Mouse (Mus musculus) heart, adult 10 weeks (tissue): ENCODE results near the gene Irf6. TPM values are rescaled to one million over a fixed set of nuclear protein-coding genes. Genes with fewer than 3 reads are reported as not detected.

Experiments
- polyA plus RNA-seq: library from polyadenylated mRNA; stranded (reverse); fragments of 350-450 nt; fragmentation: Illumina TruSeq; extraction: RNeasy Lipid Tissue Mini Kit (QIAGEN cat#74804); gene quantifications from one replicate; pipeline ENCODE4 v1.2.3, GENCODE M21; 2014; ENCODE audit warnings: low read depth, low replicate concordance

Gene Irf6
- 1.3 TPM for polyA plus RNA-seq

DNA sequence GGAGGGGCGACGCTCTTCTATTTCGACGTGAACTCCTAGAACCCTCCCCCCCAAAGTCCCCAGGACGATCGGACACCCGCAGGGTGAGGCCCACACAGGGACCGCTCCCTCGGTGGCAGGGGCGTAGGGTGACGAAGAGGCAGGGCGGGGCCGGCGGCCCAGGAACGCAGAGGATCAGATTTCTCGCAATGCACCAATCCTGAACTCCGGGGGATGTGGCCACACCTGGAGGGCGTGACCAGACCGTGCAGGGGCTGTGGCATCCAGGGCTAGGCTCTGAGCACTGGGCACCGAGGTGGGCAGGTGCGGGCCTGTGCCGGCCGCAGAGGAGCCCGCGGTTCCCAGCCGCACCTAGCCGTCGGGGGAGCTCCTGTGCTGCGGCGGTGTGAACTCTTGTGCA lies at the start of gene Irf6:
TSS of gene Irf6 (plus strand) at position 240 of the 400 bp plus-strand sequence.

DNA sequence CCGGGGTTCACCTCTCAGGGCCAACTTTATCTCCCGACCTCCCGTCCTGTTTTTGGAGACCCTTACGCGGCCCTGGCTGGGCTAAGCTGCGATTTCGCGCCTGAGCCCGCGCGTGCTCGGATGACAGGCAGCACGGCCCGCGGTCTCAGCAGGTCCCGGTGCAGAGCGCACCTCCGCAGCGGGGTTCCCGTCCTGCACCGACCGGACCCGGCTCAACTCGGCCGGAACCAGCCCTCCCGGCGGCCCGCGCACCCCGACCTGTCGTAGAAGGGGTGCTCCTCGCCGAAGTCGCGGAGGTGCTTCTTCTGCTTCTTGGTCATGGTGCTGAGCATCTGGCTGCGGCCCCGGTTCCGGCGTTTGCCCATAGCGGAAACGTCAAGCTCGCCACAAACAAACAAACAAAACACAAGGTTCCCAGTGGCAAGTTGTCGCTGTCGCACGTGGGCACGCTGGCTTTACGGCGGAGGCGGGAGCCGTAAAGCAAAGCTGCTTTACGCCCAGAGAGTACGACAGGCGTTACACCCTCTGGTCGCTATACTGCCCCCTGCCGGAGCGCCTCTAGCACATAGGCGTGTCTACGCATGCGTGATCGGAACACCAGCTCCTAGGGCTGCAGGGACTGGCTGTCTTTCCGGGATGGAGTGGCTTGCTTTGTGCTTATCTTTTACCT lies 23.0 kb upstream of the Irf6 start, which contains the start of gene Diexf:
TSS of gene Diexf (minus strand) at position 487 of the 670 bp plus-strand sequence.

DNA sequence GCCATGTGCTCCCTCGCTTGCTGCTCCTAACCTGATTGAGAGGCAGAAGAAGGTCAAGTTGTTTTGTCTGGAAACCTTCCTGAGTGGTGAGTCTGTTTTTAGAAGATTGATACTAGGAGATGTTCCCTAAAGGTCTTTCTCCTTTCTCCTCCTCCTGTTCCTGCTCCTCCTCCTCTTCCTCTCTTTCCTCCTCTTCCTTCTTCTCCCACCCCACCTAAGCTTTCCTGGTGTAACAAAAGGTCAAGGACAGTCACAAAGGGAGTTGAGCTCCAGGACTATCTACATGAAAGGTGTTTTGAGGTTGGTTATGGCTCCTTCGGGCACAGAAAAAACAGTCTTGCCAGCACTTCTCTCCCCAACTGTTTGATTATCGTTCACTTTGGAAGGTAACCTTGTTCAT lies 14.8 kb downstream of the Irf6 start, which contains the start of gene A130010J15Rik:
TSS of gene A130010J15Rik (plus strand) at position 301 of the 400 bp plus-strand sequence.

DNA sequence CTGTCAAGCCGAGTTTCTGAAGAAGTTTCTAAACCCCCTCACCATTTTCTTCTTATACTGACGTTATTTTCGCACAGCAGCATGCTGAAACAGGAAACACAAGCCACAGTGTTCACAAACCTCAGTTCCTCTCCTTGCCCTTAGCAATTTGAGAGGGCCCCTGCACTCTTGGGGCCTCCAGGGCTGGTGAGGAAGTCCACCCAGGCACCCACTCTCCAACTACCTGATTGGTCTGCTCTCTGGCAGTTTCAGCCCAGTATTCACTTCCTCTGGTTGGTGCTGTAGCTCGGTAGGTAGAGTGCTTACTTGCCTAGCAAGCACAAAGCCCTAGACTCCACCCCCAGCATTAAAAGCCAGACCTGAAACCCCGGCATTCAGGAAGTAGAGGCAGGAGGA lies 48.5 kb downstream of the Irf6 start, which contains the start of gene Traf3ip3:
TSS of gene Traf3ip3 (minus strand) at position 321 of the 396 bp plus-strand sequence.

DNA sequence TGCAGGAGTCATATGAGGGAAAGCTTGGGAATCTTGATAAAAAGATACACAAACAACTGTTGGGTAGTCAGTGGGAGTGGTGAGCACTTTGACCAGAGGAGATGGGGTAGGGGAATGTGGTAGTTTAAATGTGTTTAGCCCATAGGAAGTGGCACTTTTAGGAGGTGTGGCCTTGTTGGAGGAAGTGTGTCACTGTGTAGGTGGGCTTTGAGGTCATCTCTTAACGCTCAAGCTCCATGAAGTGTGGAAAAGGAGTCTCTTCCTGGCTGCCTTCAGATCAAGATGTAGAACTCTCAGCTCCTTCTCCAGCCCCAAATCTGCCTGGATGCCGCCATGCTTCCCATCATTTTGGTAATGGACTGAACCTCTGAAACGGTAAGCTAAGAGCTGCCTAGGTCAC lies 54.6 kb downstream of the Irf6 start, which contains the start of gene Lamb3:
TSS of gene Lamb3 (plus strand) at position 197 of the 400 bp plus-strand sequence.

Other genes starting within 250 kb of the Irf6 start
- gene Syt14, start 117.3 kb upstream of the Irf6 start, polyA plus RNA-seq: not detected
- 10.4 TPM for gene Diexf, start 22.8 kb upstream of the Irf6 start, polyA plus RNA-seq
- 6.0 TPM for gene A130010J15Rik, start 14.9 kb downstream of the Irf6 start, polyA plus RNA-seq
- gene Traf3ip3, start 48.6 kb downstream of the Irf6 start, polyA plus RNA-seq: 0.99 TPM
- 11.4 TPM for gene Lamb3, start 54.6 kb downstream of the Irf6 start, polyA plus RNA-seq
- gene Hsd11b1, start 111.0 kb downstream of the Irf6 start, polyA plus RNA-seq: 12.5 TPM
- gene G0s2, start 120.1 kb downstream of the Irf6 start, polyA plus RNA-seq: 131 TPM
- 1.2 TPM for gene Camk1g, start 217.2 kb downstream of the Irf6 start, polyA plus RNA-seq